Mouse (Mus musculus) lung, adult 2 months (tissue): ENCODE data around the gene Olfr630.

ENCODE experiments used
- CTCF ChIP-seq: fragments of 200-500 bp; IDR thresholded peaks from 2 replicates; pipeline ENCODE4 v1.5.1; 2011; ENCODE audit warnings: mild to moderate bottlenecking, low read length, control low read depth; ENCODE audit not compliant: insufficient read depth
- POLR2A ChIP-seq: fragments of 200-500 bp; IDR thresholded peaks from 2 replicates; pipeline ENCODE4 v1.6.1; 2011; ENCODE audit warnings: low read depth, mild to moderate bottlenecking, control low read depth, low read length, borderline replicate concordance; ENCODE audit errors: extremely low read depth

- TF ChIP-seq CTCF (no peak), POLR2A (no peak)
Observed at GRCm38 (mm10) chr7:103771494-103771893, 14.4 kb upstream of the Olfr630 start, which contains the start of gene Olfr69.
